Mouse (Mus musculus): ENCODE data around the gene Gm4353. TPM values are rescaled to one million over a fixed set of nuclear protein-coding genes. Genes with fewer than 3 reads are reported as not detected.

Gm4353 gene
- polyA plus RNA-seq, 1 experiment from 2014 or later = 0.27 TPM

- peaks cover 15% of the 10 kb centered on the region for H3K27me3 ChIP-seq (ENCODE audit: control insufficient read depth, insufficient read depth, low read length)
- no peaks in the 10 kb centered on the region for H3K9me3 ChIP-seq (ENCODE audit: control insufficient read depth, low read length)
- ATAC-seq (ENCODE audit: insufficient number of reproducible peaks, insufficient read depth, low FRiP score, low read depth) = no peak
- peak overlapping the region; percentile 86 for H3K4me2 ChIP-seq (ENCODE audit: low read length)
- under 1% methylated on average over 25 of the region's 25 CpGs for WGBS
- H3K27ac ChIP-seq (replicated peaks in 1 of 2; ENCODE audit: control insufficient read depth in 1 of 2, insufficient read depth in 1 of 2, low read depth in 2 of 2, low read length in 2 of 2) = peak overlapping the region; percentile 75 to 99
- H3K36me3 ChIP-seq (ENCODE audit: control insufficient read depth, insufficient read depth, low read length) = no peaks in the 10 kb centered on the region
- peak overlapping the region; percentile 83 for H3K9ac ChIP-seq (ENCODE audit: low read length)
- peak overlapping the region; percentile 65 to 67 for H3K4me3 ChIP-seq (ENCODE audit: control insufficient read depth in 1 of 2, insufficient read depth in 1 of 2, low read depth in 1 of 2, low read length in 2 of 2)
- H3K4me1 ChIP-seq (ENCODE audit: control insufficient read depth in 2 of 2, insufficient read depth in 2 of 2, low read length in 2 of 2) = peaks cover 12 to 15% of the 10 kb centered on the region in 2 experiments
Measured at GRCm38 (mm10) chr7:116034282-116034758, 50.1 kb downstream of the Gm4353 start.

- peak overlapping the region; percentile 86 for H3K4me2 ChIP-seq (ENCODE audit: low read length)
- peak overlapping the region; percentile 83 for H3K9ac ChIP-seq (ENCODE audit: low read length)
- peak overlapping the region; percentile 65 to 67 for H3K4me3 ChIP-seq (ENCODE audit: control insufficient read depth in 1 of 2, insufficient read depth in 1 of 2, low read depth in 1 of 2, low read length in 2 of 2)
- H3K9me3 ChIP-seq (ENCODE audit: control insufficient read depth, low read length) = no peaks in the 10 kb centered on the region
- H3K4me1 ChIP-seq (ENCODE audit: control insufficient read depth in 2 of 2, insufficient read depth in 2 of 2, low read length in 2 of 2) = peaks cover 11 to 12% of the 10 kb centered on the region in 2 experiments
- WGBS = under 1% methylated on average over 53 of the region's 54 CpGs
- no peaks in the 10 kb centered on the region for H3K36me3 ChIP-seq (ENCODE audit: control insufficient read depth, insufficient read depth, low read length)
- ATAC-seq (ENCODE audit: insufficient number of reproducible peaks, insufficient read depth, low FRiP score, low read depth) = peak; percentile 41
- peak overlapping the region; percentile 75 to 99 for H3K27ac ChIP-seq (replicated peaks in 1 of 2; ENCODE audit: control insufficient read depth in 1 of 2, insufficient read depth in 1 of 2, low read depth in 2 of 2, low read length in 2 of 2)
- peaks cover 15% of the 10 kb centered on the region for H3K27me3 ChIP-seq (ENCODE audit: control insufficient read depth, insufficient read depth, low read length)
Measured at GRCm38 (mm10) chr7:116033371-116034241, 50.8 kb downstream of the Gm4353 start.

Other genes starting within 250 kb of the Gm4353 start
- 36.8 and 39.1 TPM in 2 replicates for gene Sox6, start 45.8 kb downstream of the Gm4353 start, polyA plus RNA-seq (2014; fragmentation: Nextera tagmentation; extraction: Ambion mirVana)
- 168 and 176 TPM in 2 replicates for gene 1110004F10Rik, start 45.2 kb downstream of the Gm4353 start, polyA plus RNA-seq (2014; fragmentation: Nextera tagmentation; extraction: Ambion mirVana)
- gene Plekha7, start 223.7 kb upstream of the Gm4353 start, polyA plus RNA-seq (2014; fragmentation: Nextera tagmentation; extraction: Ambion mirVana) = 26.1 and 28.0 TPM in 2 replicates
- 624 and 675 TPM in 2 replicates for gene Rps13, start 249.6 kb upstream of the Gm4353 start, polyA plus RNA-seq (2014; fragmentation: Nextera tagmentation; extraction: Ambion mirVana)